Mouse (Mus musculus): ENCODE data around the gene Apoc4. TPM values are rescaled to one million over a fixed set of nuclear protein-coding genes. Genes with fewer than 3 reads are reported as not detected.
A peak's percentile ranks its signal among the peaks of the same experiment; 100 is the strongest.

Apoc4 gene
- polyA plus RNA-seq, 1 experiment from 2014 or later = not detected

GRCm38 (mm10) chr7:19664955-19665841 lies 16.1 kb downstream of the Apoc4 start, which contains the start of gene Clptm1:
Gene Clptm1 (minus strand): TSS chr7:19665033.
- Histone ChIP-seq H3K4me1 (peaks cover 25% of the 10 kb centered on the region), H3K36me3 (peaks cover 27% of the 10 kb centered on the region), H3K9me3 (replicated peaks) (no peaks in the 10 kb centered on the region)

GRCm38 (mm10) chr7:19664455-19664954 lies 16.8 kb downstream of the Apoc4 start:
- Histone ChIP-seq H3K9me3 (replicated peaks) (no peaks in the 10 kb centered on the region), H3K4me3 (peak overlapping the region; percentile 100), H3K27me3 (ENCODE audit: low read depth, poor library complexity, severe bottlenecking) (no peaks in the 10 kb centered on the region), H3K4me1 (peaks cover 25% of the 10 kb centered on the region), H3K36me3 (peaks cover 34% of the 10 kb centered on the region), H3K27ac (peak overlapping the region; percentile 93)
- WGBS = under 1% methylated on average over 37 of the region's 37 CpGs
- no peak for DNase-seq (ENCODE audit: low spot score)

More at GRCm38 (mm10) chr7:19664955-19665841, 16.1 kb downstream of the Apoc4 start, which contains the start of gene Clptm1:
- Histone ChIP-seq H3K27ac (peak within 1 kb of the TSS; percentile 93), H3K4me3 (peak within 1 kb of the TSS; percentile 100), H3K27me3 (ENCODE audit: low read depth, poor library complexity, severe bottlenecking) (no peaks in the 10 kb centered on the region)
- WGBS = under 1% methylated on average over 63 of the region's 63 CpGs
- DNase-seq (ENCODE audit: low spot score) = peak; percentile 99

- Histone ChIP-seq H3K9me3 (replicated peaks) (no peaks in the 10 kb centered on the region), H3K4me3 (peak overlapping the region; percentile 100), H3K36me3 (peaks cover 39% of the 10 kb centered on the region), H3K27me3 (ENCODE audit: low read depth, poor library complexity, severe bottlenecking) (no peaks in the 10 kb centered on the region), H3K4me1 (peaks cover 20% of the 10 kb centered on the region), H3K27ac (peak overlapping the region; percentile 93; the same call in 1 of the 2 replicates)
- WGBS = 12% methylated on average over 8 of the region's 8 CpGs
- DNase-seq (ENCODE audit: low spot score) = no peak
Measured at GRCm38 (mm10) chr7:19663940-19664339, 17.3 kb downstream of the Apoc4 start.

- Histone ChIP-seq H3K9me3 (replicated peaks) (no peaks in the 10 kb centered on the region), H3K4me3 (no peak overlapping the region), H3K4me1 (no peaks in the 10 kb centered on the region), H3K27ac (no peak overlapping the region), H3K27me3 (ENCODE audit: low read depth, poor library complexity, severe bottlenecking) (no peaks in the 10 kb centered on the region), H3K36me3 (peaks cover 94% of the 10 kb centered on the region)
- no peak for DNase-seq (ENCODE audit: low spot score)
- 92% methylated on average over 2 of the region's 2 CpGs for WGBS
Measured at GRCm38 (mm10) chr7:19652614-19653013, 28.7 kb downstream of the Apoc4 start.

- Histone ChIP-seq H3K4me3 (no peak overlapping the region), H3K36me3 (peaks cover 97% of the 10 kb centered on the region), H3K9me3 (replicated peaks) (no peaks in the 10 kb centered on the region), H3K4me1 (no peaks in the 10 kb centered on the region), H3K27ac (no peak overlapping the region), H3K27me3 (ENCODE audit: low read depth, poor library complexity, severe bottlenecking) (no peaks in the 10 kb centered on the region)
- no peak for DNase-seq (ENCODE audit: low spot score)
- WGBS = 93% methylated on average over 6 of the region's 6 CpGs
Measured at GRCm38 (mm10) chr7:19651063-19651786, 30.1 kb downstream of the Apoc4 start.

GRCm38 (mm10) chr7:19641223-19641622 lies 40.1 kb downstream of the Apoc4 start:
- H3K36me3 ChIP-seq = peaks cover 99% of the 10 kb centered on the region
- H3K4me1 ChIP-seq = no peaks in the 10 kb centered on the region
- H3K27me3 ChIP-seq (ENCODE audit: low read depth, poor library complexity, severe bottlenecking) = no peaks in the 10 kb centered on the region
- H3K27ac ChIP-seq = no peak overlapping the region
- DNase-seq (ENCODE audit: low spot score) = no peak
- 94% methylated on average over 4 of the region's 4 CpGs for WGBS
- H3K9me3 ChIP-seq (replicated peaks) = no peaks in the 10 kb centered on the region
- no peak overlapping the region for H3K4me3 ChIP-seq

GRCm38 (mm10) chr7:19635074-19635827 lies 46.0 kb downstream of the Apoc4 start:
- Histone ChIP-seq H3K27me3 (ENCODE audit: low read depth, poor library complexity, severe bottlenecking) (no peaks in the 10 kb centered on the region), H3K27ac (no peak overlapping the region), H3K36me3 (peaks cover 87% of the 10 kb centered on the region), H3K4me1 (no peaks in the 10 kb centered on the region), H3K4me3 (no peak overlapping the region), H3K9me3 (replicated peaks) (no peaks in the 10 kb centered on the region)
- WGBS = 91% methylated on average over 11 of the region's 11 CpGs
- DNase-seq (ENCODE audit: low spot score) = no peak

GRCm38 (mm10) chr7:19634591-19634990 lies 46.7 kb downstream of the Apoc4 start:
- Histone ChIP-seq H3K27ac (no peak overlapping the region), H3K4me3 (no peak overlapping the region), H3K36me3 (peaks cover 80% of the 10 kb centered on the region), H3K4me1 (peaks cover 2% of the 10 kb centered on the region; the same call in 1 of the 2 replicates), H3K27me3 (ENCODE audit: low read depth, poor library complexity, severe bottlenecking) (no peaks in the 10 kb centered on the region), H3K9me3 (replicated peaks) (no peaks in the 10 kb centered on the region)
- DNase-seq (ENCODE audit: low spot score) = no peak
- 100% methylated on average over 2 of the region's 2 CpGs for WGBS

GRCm38 (mm10) chr7:19633855-19634254 lies 47.4 kb downstream of the Apoc4 start:
- H3K36me3 ChIP-seq = peaks cover 73% of the 10 kb centered on the region
- no peak for DNase-seq (ENCODE audit: low spot score)
- H3K4me3 ChIP-seq = no peak overlapping the region
- no peak overlapping the region for H3K27ac ChIP-seq
- WGBS = 94% methylated on average over 15 of the region's 15 CpGs
- peaks cover 8% of the 10 kb centered on the region for H3K4me1 ChIP-seq
- H3K9me3 ChIP-seq (replicated peaks) = no peaks in the 10 kb centered on the region
- H3K27me3 ChIP-seq (ENCODE audit: low read depth, poor library complexity, severe bottlenecking) = no peaks in the 10 kb centered on the region

GRCm38 (mm10) chr7:19633197-19633596 lies 48.1 kb downstream of the Apoc4 start:
- Histone ChIP-seq H3K4me3 (no peak overlapping the region), H3K27ac (no peak overlapping the region), H3K9me3 (replicated peaks) (no peaks in the 10 kb centered on the region), H3K36me3 (peaks cover 66% of the 10 kb centered on the region), H3K4me1 (peaks cover 15% of the 10 kb centered on the region), H3K27me3 (ENCODE audit: low read depth, poor library complexity, severe bottlenecking) (no peaks in the 10 kb centered on the region)
- no peak for DNase-seq (ENCODE audit: low spot score)
- WGBS = 92% methylated on average over 17 of the region's 17 CpGs

GRCm38 (mm10) chr7:19632720-19633119 lies 48.6 kb downstream of the Apoc4 start:
- H3K27ac ChIP-seq = no peak overlapping the region
- no peaks in the 10 kb centered on the region for H3K27me3 ChIP-seq (ENCODE audit: low read depth, poor library complexity, severe bottlenecking)
- no peaks in the 10 kb centered on the region for H3K9me3 ChIP-seq (replicated peaks)
- H3K36me3 ChIP-seq = peaks cover 61% of the 10 kb centered on the region
- no peak overlapping the region for H3K4me3 ChIP-seq
- DNase-seq (ENCODE audit: low spot score) = no peak
- H3K4me1 ChIP-seq = peaks cover 16% of the 10 kb centered on the region

- no peak for DNase-seq (ENCODE audit: low spot score)
- peaks cover 57% of the 10 kb centered on the region for H3K36me3 ChIP-seq
Measured at GRCm38 (mm10) chr7:19632275-19632674, 49.0 kb downstream of the Apoc4 start.

More at GRCm38 (mm10) chr7:19632275-19632674, 49.0 kb downstream of the Apoc4 start:
- Histone ChIP-seq H3K9me3 (replicated peaks) (no peaks in the 10 kb centered on the region), H3K27me3 (ENCODE audit: low read depth, poor library complexity, severe bottlenecking) (no peaks in the 10 kb centered on the region), H3K4me3 (no peak overlapping the region), H3K4me1 (peaks cover 16% of the 10 kb centered on the region), H3K27ac (no peak overlapping the region)
